Mouse (Mus musculus): ENCODE data around the gene Bbs1. TPM values are rescaled to one million over a fixed set of nuclear protein-coding genes. Genes with fewer than 3 reads are reported as not detected.
"Not testable (repeated sequence)": the region's sequence is repeated elsewhere in the genome, so short reads cannot be mapped to it uniquely, and the experiment has no call there.

Gene Bbs1
- polyA plus RNA-seq, 1 experiment from 2014 or later = 6.4 TPM

DNA sequence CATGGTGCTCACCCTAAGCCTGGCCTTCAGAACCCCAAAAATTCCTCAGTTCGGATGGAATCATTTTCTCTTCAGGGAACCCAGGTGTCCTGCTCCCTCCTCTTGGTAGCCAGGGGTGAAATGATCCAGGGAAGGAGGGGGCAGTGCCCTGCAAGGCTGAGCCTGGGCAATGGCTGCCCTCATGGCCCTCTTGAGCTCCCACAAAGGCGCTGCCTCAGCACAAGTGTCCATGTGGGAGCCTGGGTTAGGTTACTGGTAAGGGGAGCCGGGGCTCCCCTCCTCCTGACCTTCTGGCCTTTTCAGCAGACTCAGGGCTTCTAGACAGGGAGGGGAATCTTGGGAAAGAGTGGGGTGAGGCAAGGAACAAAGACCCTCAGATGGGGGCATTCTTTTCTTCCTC lies 29.7 kb downstream of the Bbs1 start:
- no peak overlapping the region for H3K4me3 ChIP-seq (ENCODE audit: low read depth, low read length)
- H3K9ac ChIP-seq (replicated peaks; ENCODE audit: low read depth, low read length) = no peak overlapping the region
- WGBS = 69% methylated on average over 3 of the region's 3 CpGs
- no peak for ATAC-seq (ENCODE audit: insufficient number of reproducible peaks, insufficient read depth, low FRiP score, low read depth)
- H3K9me3 ChIP-seq (ENCODE audit: control insufficient read depth, low read depth, low read length) = no peaks in the 10 kb centered on the region
- H3K27ac ChIP-seq (ENCODE audit: low read length) = no peak overlapping the region
- no peaks in the 10 kb centered on the region for H3K36me3 ChIP-seq (ENCODE audit: control insufficient read depth, insufficient read depth, low read length)
- H3K4me1 ChIP-seq (ENCODE audit: control insufficient read depth, insufficient read depth, low read length) = 0 out of 2 replicates have a peak, but pooled peaks cover 7% of the 10 kb centered on the region
- H3K27me3 ChIP-seq (ENCODE audit: control insufficient read depth, insufficient read depth, low read length) = no peaks in the 10 kb centered on the region
- no peak overlapping the region for H3K4me2 ChIP-seq (replicated peaks; ENCODE audit: low read depth, low read length)

- ATAC-seq (ENCODE audit: insufficient number of reproducible peaks, insufficient read depth, low FRiP score, low read depth) = no peak
- Histone ChIP-seq H3K36me3 (ENCODE audit: control insufficient read depth, insufficient read depth, low read length) (no peaks in the 10 kb centered on the region), H3K4me2 (replicated peaks; ENCODE audit: low read depth, low read length) (no peak overlapping the region), H3K9ac (replicated peaks; ENCODE audit: low read depth, low read length) (no peak overlapping the region), H3K4me1 (ENCODE audit: control insufficient read depth, insufficient read depth, low read length) (0 out of 2 replicates have a peak, but pooled peaks cover 7% of the 10 kb centered on the region), H3K27ac (ENCODE audit: low read length) (no peak overlapping the region), H3K9me3 (ENCODE audit: control insufficient read depth, low read depth, low read length) (no peaks in the 10 kb centered on the region), H3K27me3 (ENCODE audit: control insufficient read depth, insufficient read depth, low read length) (no peaks in the 10 kb centered on the region), H3K4me3 (ENCODE audit: low read depth, low read length) (no peak overlapping the region)
- WGBS = 60% methylated on average over 3 of the region's 4 CpGs
Observed at GRCm38 (mm10) chr19:4876241-4876640, 30.2 kb downstream of the Bbs1 start.

- H3K4me1 ChIP-seq (ENCODE audit: control insufficient read depth, insufficient read depth, low read length); H3K36me3 ChIP-seq (ENCODE audit: control insufficient read depth, insufficient read depth, low read length); H3K4me2 ChIP-seq (replicated peaks; ENCODE audit: low read depth, low read length); H3K9me3 ChIP-seq (ENCODE audit: control insufficient read depth, low read depth, low read length); H3K9ac ChIP-seq (replicated peaks; ENCODE audit: low read depth, low read length); ATAC-seq (ENCODE audit: insufficient number of reproducible peaks, insufficient read depth, low FRiP score, low read depth); H3K4me3 ChIP-seq (ENCODE audit: low read depth, low read length); H3K27ac ChIP-seq (ENCODE audit: low read length); H3K27me3 ChIP-seq (ENCODE audit: control insufficient read depth, insufficient read depth, low read length): not testable (repeated sequence)
- WGBS = 92% methylated on average over 1 of the region's 1 CpGs
Observed at GRCm38 (mm10) chr19:4874613-4875012, 31.8 kb downstream of the Bbs1 start.

DNA sequence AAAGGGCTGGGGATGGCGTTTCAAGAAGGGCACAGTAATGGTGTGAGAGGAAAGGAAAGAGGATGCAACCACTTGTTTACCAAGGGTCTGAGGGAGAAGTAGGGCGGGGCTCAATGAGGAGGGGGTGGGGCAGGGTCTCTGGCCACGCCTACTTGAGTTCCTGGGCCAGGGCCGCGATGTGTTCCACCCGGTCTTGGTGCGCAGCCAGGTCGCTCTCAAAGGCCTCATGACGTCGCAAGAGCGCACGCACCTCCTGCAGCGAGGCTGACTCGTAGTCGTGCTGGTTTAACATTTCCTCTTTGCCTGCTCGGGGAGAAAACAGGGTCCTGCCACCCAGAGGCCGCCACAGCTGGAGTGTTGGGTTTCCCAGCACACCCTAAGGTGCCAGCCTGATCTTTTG lies 41.3 kb downstream of the Bbs1 start:
- H3K4me1 ChIP-seq (ENCODE audit: control insufficient read depth, insufficient read depth, low read length) = no peaks in the 10 kb centered on the region
- no peaks in the 10 kb centered on the region for H3K27me3 ChIP-seq (ENCODE audit: control insufficient read depth, insufficient read depth, low read length)
- no peaks in the 10 kb centered on the region for H3K9me3 ChIP-seq (ENCODE audit: control insufficient read depth, low read depth, low read length)
- WGBS = 4% methylated on average over 17 of the region's 17 CpGs
- H3K36me3 ChIP-seq (ENCODE audit: control insufficient read depth, insufficient read depth, low read length) = no peaks in the 10 kb centered on the region
- no peak overlapping the region for H3K27ac ChIP-seq (ENCODE audit: low read length)
- no peak overlapping the region for H3K4me2 ChIP-seq (replicated peaks; ENCODE audit: low read depth, low read length)
- H3K4me3 ChIP-seq (ENCODE audit: low read depth, low read length) = no peak overlapping the region
- H3K9ac ChIP-seq (replicated peaks; ENCODE audit: low read depth, low read length) = no peak overlapping the region
- ATAC-seq (ENCODE audit: insufficient number of reproducible peaks, insufficient read depth, low FRiP score, low read depth) = no peak; the same call in 1 of the 2 replicates

GRCm38 (mm10) chr19:4863048-4863447 lies 43.4 kb downstream of the Bbs1 start:
- no peak overlapping the region for H3K4me3 ChIP-seq (ENCODE audit: low read depth, low read length)
- no peak overlapping the region for H3K9ac ChIP-seq (replicated peaks; ENCODE audit: low read depth, low read length)
- H3K9me3 ChIP-seq (ENCODE audit: control insufficient read depth, low read depth, low read length) = no peaks in the 10 kb centered on the region
- WGBS = 60% methylated on average over 6 of the region's 6 CpGs
- no peaks in the 10 kb centered on the region for H3K36me3 ChIP-seq (ENCODE audit: control insufficient read depth, insufficient read depth, low read length)
- H3K4me1 ChIP-seq (ENCODE audit: control insufficient read depth, insufficient read depth, low read length) = no peaks in the 10 kb centered on the region
- no peaks in the 10 kb centered on the region for H3K27me3 ChIP-seq (ENCODE audit: control insufficient read depth, insufficient read depth, low read length)
- H3K4me2 ChIP-seq (replicated peaks; ENCODE audit: low read depth, low read length) = no peak overlapping the region
- ATAC-seq (ENCODE audit: insufficient number of reproducible peaks, insufficient read depth, low FRiP score, low read depth) = no peak
- no peak overlapping the region for H3K27ac ChIP-seq (ENCODE audit: low read length)

DNA sequence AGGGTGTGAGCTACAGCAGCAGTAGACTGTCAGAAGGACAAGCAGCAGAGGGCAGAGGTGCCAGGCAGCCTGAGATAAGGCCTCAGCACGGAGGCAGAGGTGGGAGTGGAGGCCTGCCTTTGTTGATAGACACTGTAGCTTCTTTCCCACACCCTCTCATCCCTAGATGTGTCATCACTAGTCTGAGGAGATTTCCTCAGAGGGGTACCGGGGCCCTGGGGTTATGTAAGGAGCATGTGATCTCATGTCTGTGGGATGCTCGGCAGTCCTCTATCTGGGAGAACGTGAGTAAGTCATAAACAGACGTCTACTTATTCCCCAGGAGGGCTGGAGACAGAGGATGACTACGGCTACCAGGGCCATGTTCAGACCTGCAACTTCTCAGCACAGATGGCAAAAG lies 47.3 kb downstream of the Bbs1 start:
- Histone ChIP-seq H3K27ac (ENCODE audit: low read length) (no peak overlapping the region), H3K4me2 (replicated peaks; ENCODE audit: low read depth, low read length) (no peak overlapping the region), H3K4me1 (ENCODE audit: control insufficient read depth, insufficient read depth, low read length) (peaks cover 5% of the 10 kb centered on the region), H3K9me3 (ENCODE audit: control insufficient read depth, low read depth, low read length) (no peaks in the 10 kb centered on the region), H3K4me3 (ENCODE audit: low read depth, low read length) (no peak overlapping the region), H3K9ac (replicated peaks; ENCODE audit: low read depth, low read length) (no peak overlapping the region), H3K27me3 (ENCODE audit: control insufficient read depth, insufficient read depth, low read length) (no peaks in the 10 kb centered on the region), H3K36me3 (ENCODE audit: control insufficient read depth, insufficient read depth, low read length) (no peaks in the 10 kb centered on the region)
- peak; percentile 64; the same call in 1 of the 2 replicates for ATAC-seq (ENCODE audit: insufficient number of reproducible peaks, insufficient read depth, low FRiP score, low read depth)
- WGBS = 64% methylated on average over 6 of the region's 6 CpGs

- H3K27ac ChIP-seq (ENCODE audit: low read length) = no peak overlapping the region
- H3K27me3 ChIP-seq (ENCODE audit: control insufficient read depth, insufficient read depth, low read length) = no peaks in the 10 kb centered on the region
- no peaks in the 10 kb centered on the region for H3K36me3 ChIP-seq (ENCODE audit: control insufficient read depth, insufficient read depth, low read length)
- no peak for ATAC-seq (ENCODE audit: insufficient number of reproducible peaks, insufficient read depth, low FRiP score, low read depth)
- peaks cover 5% of the 10 kb centered on the region for H3K4me1 ChIP-seq (ENCODE audit: control insufficient read depth, insufficient read depth, low read length)
- H3K4me3 ChIP-seq (ENCODE audit: low read depth, low read length) = peak overlapping the region; percentile 61
- peak overlapping the region; percentile 97; the same call in 1 of the 2 replicates for H3K4me2 ChIP-seq (replicated peaks; ENCODE audit: low read depth, low read length)
- no peaks in the 10 kb centered on the region for H3K9me3 ChIP-seq (ENCODE audit: control insufficient read depth, low read depth, low read length)
- H3K9ac ChIP-seq (replicated peaks; ENCODE audit: low read depth, low read length) = no peak overlapping the region
- WGBS = 79% methylated on average over 4 of the region's 4 CpGs
Observed at GRCm38 (mm10) chr19:4855951-4856350, 50.5 kb downstream of the Bbs1 start.

DNA sequence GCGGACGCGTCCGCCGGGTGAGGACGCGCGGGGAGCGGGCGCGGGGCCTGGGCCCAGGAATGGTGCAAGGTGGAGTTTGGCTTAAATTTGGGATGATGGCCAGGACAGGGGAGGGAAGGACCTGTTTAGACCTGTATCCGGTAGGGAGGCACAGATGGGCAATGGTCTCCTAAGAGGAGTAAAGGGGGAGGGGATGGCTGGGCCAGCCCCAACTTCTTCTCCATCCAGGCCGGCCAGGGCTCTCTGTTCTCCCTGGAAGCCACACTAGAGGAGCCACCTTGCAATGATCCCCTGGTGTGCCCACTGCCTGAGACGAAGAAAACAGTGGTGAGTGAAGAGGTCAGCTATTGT lies 51.0 kb downstream of the Bbs1 start:
- Histone ChIP-seq H3K4me2 (replicated peaks; ENCODE audit: low read depth, low read length) (peak overlapping the region; percentile 97), H3K4me1 (ENCODE audit: control insufficient read depth, insufficient read depth, low read length) (peaks cover 5% of the 10 kb centered on the region), H3K4me3 (ENCODE audit: low read depth, low read length) (peak overlapping the region; percentile 61), H3K27ac (ENCODE audit: low read length) (peak overlapping the region; percentile 15; the same call in 1 of the 2 replicates), H3K36me3 (ENCODE audit: control insufficient read depth, insufficient read depth, low read length) (no peaks in the 10 kb centered on the region), H3K9me3 (ENCODE audit: control insufficient read depth, low read depth, low read length) (no peaks in the 10 kb centered on the region), H3K27me3 (ENCODE audit: control insufficient read depth, insufficient read depth, low read length) (no peaks in the 10 kb centered on the region), H3K9ac (replicated peaks; ENCODE audit: low read depth, low read length) (peak overlapping the region; percentile 50)
- 0 out of 2 replicates have a peak, but pooled peaks have one; percentile 35 for ATAC-seq (ENCODE audit: insufficient number of reproducible peaks, insufficient read depth, low FRiP score, low read depth)
- WGBS = 2% methylated on average over 14 of the region's 14 CpGs
